Mouse (Mus musculus) cortical plate, adult 2 months (tissue): ENCODE results near the gene Borcs6.

ENCODE experiments used
- CTCF ChIP-seq: fragments of 200-500 bp; IDR thresholded peaks from 2 replicates; pipeline ENCODE4 v1.5.1; 2011; ENCODE audit warnings: mild to moderate bottlenecking, control low read depth, low read length; ENCODE audit not compliant: insufficient read depth; ENCODE audit errors: extremely low read depth
- POLR2A ChIP-seq: fragments of 200-500 bp; IDR thresholded peaks from 2 replicates; pipeline ENCODE4 v1.6.1; 2011; ENCODE audit warnings: mild to moderate bottlenecking, low read length, control low read depth; ENCODE audit not compliant: insufficient read depth; ENCODE audit errors: extremely low read depth

- TF ChIP-seq CTCF (no peak), POLR2A (no peak)
These were observed 3.3 kb downstream of the Borcs6 start for GRCm38 (mm10) chr11:69062761-69063224.
